Mouse (Mus musculus): ENCODE data around the gene Nlrp3.
A peak's percentile ranks its signal among the peaks of the same experiment; 100 is the strongest.

- TF ChIP-seq CTCF (IDR thresholded peaks at IDR 0.05) (0 out of 2 replicates have a peak, but pooled peaks have one; percentile 5), EP300 (IDR thresholded peaks at IDR 0.05; ENCODE audit: insufficient read depth, low read depth, low read length) (no peak), POLR2A (IDR thresholded peaks at IDR 0.05; ENCODE audit: insufficient read depth, low read depth, low read length) (no peak)
Observed at GRCm38 (mm10) chr11:59524150-59524549, 17.2 kb upstream of the Nlrp3 start.

Data from heart, adult 2 months (tissue).